Mouse (Mus musculus) CH12.LX (cell line): Measurements from ENCODE around the gene Dppa3.
A peak's percentile ranks its signal among the peaks of the same experiment; 100 is the strongest.

Source experiments
- CHD2 ChIP-seq: IDR thresholded peaks from 2 replicates; pipeline ENCODE4 v1.6.1; 2011; ENCODE audit warnings: low read length, improper control_type of control experiment
- CTCF ChIP-seq, 2 experiments: IDR thresholded peaks in 1 of 2; conservative IDR thresholded peaks in 1 of 2; 2 replicates each; pipeline ENCODE4 v1.5.1; 2011 to 2012; ENCODE audit warnings: low read depth in 2 of 2, low read length in 2 of 2, improper control_type of control experiment in 1 of 2, inconsistent platforms in 1 of 2, mild to moderate bottlenecking in 1 of 2, moderate library complexity in 1 of 2
- EP300 ChIP-seq: IDR thresholded peaks from 2 replicates; pipeline ENCODE4 v1.6.1; 2011; ENCODE audit warnings: low read length, improper control_type of control experiment
- HCFC1 ChIP-seq: IDR thresholded peaks from 2 replicates; pipeline ENCODE4 v1.6.1; 2012; ENCODE audit warnings: low read depth, mild to moderate bottlenecking, inconsistent platforms, low read length, improper control_type of control experiment
- NELFE ChIP-seq: IDR thresholded peaks from 2 replicates; pipeline ENCODE4 v1.6.1; 2011; ENCODE audit warnings: low read depth, low read length, improper control_type of control experiment
- TBP ChIP-seq: conservative IDR thresholded peaks from 2 replicates; pipeline ENCODE4 v1.6.1; 2011; ENCODE audit warnings: low read depth, low read length, improper control_type of control experiment
- ZC3H11A ChIP-seq: IDR thresholded peaks from 2 replicates; pipeline ENCODE4 v1.6.1; 2012; ENCODE audit warnings: low read depth, mild to moderate bottlenecking, inconsistent platforms, low read length, improper control_type of control experiment

- no peak for TF ChIP-seq NELFE
- no peak for TF ChIP-seq CTCF (conservative IDR thresholded peaks at IDR 0.05 in 1 of 2, IDR thresholded peaks at IDR 0.05 in 1 of 2; ENCODE audit: low read depth in 2 of 2, low read length in 2 of 2)
- TF ChIP-seq EP300: peak; percentile 54; the same call in 1 of the 2 replicates
- no peak for TF ChIP-seq HCFC1
- TF ChIP-seq CHD2: no peak
- no peak for TF ChIP-seq TBP
- no peak for TF ChIP-seq ZC3H11A
Observed at GRCm38 (mm10) chr6:122604260-122604659, 21.9 kb upstream of the Dppa3 start.
